Mouse (Mus musculus) spleen, embryonic (tissue): ENCODE measurements around the gene Esyt3.

Experiments used
- CTCF ChIA-PET: fragments of 350-600 bp; sonication (Branson Sonifier 250); formaldehyde crosslinking; loops from one replicate; lab custom pipeline; 2022; lab: Charles Lee

Gene Esyt3

GRCm38 (mm10) chr9:99357921-99358692 is at the start of gene Esyt3:
TSS of gene Esyt3 (minus strand) at chr9:99358557.
- CTCF ChIA-PET: interaction anchor here (0.6 kb wide), 1 partner anchor 360 kb away, joined by 3 read pairs; no protein-coding TSS in a partner anchor

GRCm38 (mm10) chr9:99401288-99401974 is 43.1 kb upstream of the Esyt3 start:
- CTCF ChIA-PET: no interaction called here

- CTCF ChIA-PET: no interaction called here
These were observed 42.4 kb upstream of the Esyt3 start for GRCm38 (mm10) chr9:99400781-99401180.

GRCm38 (mm10) chr9:99397056-99397815 is 38.9 kb upstream of the Esyt3 start:
- CTCF ChIA-PET: interaction anchor here (0.6 kb wide), 1 partner anchor 69 kb away, joined by 4 read pairs; no protein-coding TSS in a partner anchor

GRCm38 (mm10) chr9:99394366-99394765 is 36.0 kb upstream of the Esyt3 start:
- CTCF ChIA-PET: no interaction called here

GRCm38 (mm10) chr9:99393146-99393545 is 34.8 kb upstream of the Esyt3 start:
- CTCF ChIA-PET: no interaction called here

GRCm38 (mm10) chr9:99391557-99391956 is 33.2 kb upstream of the Esyt3 start:
- CTCF ChIA-PET: no interaction called here

- CTCF ChIA-PET: no interaction called here
These were observed 32.4 kb upstream of the Esyt3 start for GRCm38 (mm10) chr9:99390716-99391115.

- CTCF ChIA-PET: no interaction called here
These were observed 31.8 kb upstream of the Esyt3 start for GRCm38 (mm10) chr9:99390201-99390600.

GRCm38 (mm10) chr9:99389506-99389905 is 31.1 kb upstream of the Esyt3 start:
- CTCF ChIA-PET: no interaction called here

GRCm38 (mm10) chr9:99388856-99389255 is 30.5 kb upstream of the Esyt3 start:
- CTCF ChIA-PET: no interaction called here

GRCm38 (mm10) chr9:99388078-99388477 is 29.7 kb upstream of the Esyt3 start:
- CTCF ChIA-PET: no interaction called here

GRCm38 (mm10) chr9:99382556-99382955 is 24.2 kb upstream of the Esyt3 start:
- CTCF ChIA-PET: no interaction called here

GRCm38 (mm10) chr9:99379194-99379593 is 20.8 kb upstream of the Esyt3 start:
- CTCF ChIA-PET: no interaction called here

- CTCF ChIA-PET: no interaction called here
These were observed 18.4 kb upstream of the Esyt3 start for GRCm38 (mm10) chr9:99376591-99377418.

- CTCF ChIA-PET: no interaction called here
These were observed 10.1 kb upstream of the Esyt3 start for GRCm38 (mm10) chr9:99368431-99368830.

- CTCF ChIA-PET: no interaction called here
These were observed 7.5 kb upstream of the Esyt3 start for GRCm38 (mm10) chr9:99365906-99366305.

- CTCF ChIA-PET: no interaction called here
These were observed 4.7 kb upstream of the Esyt3 start for GRCm38 (mm10) chr9:99363076-99363475.

GRCm38 (mm10) chr9:99361946-99362345 is 3.6 kb upstream of the Esyt3 start:
- CTCF ChIA-PET: no interaction called here

GRCm38 (mm10) chr9:99359012-99359411 is 655 bp upstream of the Esyt3 start:
- CTCF ChIA-PET: no interaction called here

- CTCF ChIA-PET: interaction anchor here (0.5 kb wide), 1 partner anchor 385 kb away, joined by 4 read pairs; no protein-coding TSS in a partner anchor
These were observed 816 bp downstream of the Esyt3 start for GRCm38 (mm10) chr9:99357561-99357920.
